Mouse (Mus musculus): ENCODE measurements around the gene Tmem151b. TPM values are rescaled to one million over a fixed set of nuclear protein-coding genes. Genes with fewer than 3 reads are reported as not detected.

Gene Tmem151b
- polyA plus RNA-seq, 1 experiment from 2014 or later: 1.0 TPM

DNA sequence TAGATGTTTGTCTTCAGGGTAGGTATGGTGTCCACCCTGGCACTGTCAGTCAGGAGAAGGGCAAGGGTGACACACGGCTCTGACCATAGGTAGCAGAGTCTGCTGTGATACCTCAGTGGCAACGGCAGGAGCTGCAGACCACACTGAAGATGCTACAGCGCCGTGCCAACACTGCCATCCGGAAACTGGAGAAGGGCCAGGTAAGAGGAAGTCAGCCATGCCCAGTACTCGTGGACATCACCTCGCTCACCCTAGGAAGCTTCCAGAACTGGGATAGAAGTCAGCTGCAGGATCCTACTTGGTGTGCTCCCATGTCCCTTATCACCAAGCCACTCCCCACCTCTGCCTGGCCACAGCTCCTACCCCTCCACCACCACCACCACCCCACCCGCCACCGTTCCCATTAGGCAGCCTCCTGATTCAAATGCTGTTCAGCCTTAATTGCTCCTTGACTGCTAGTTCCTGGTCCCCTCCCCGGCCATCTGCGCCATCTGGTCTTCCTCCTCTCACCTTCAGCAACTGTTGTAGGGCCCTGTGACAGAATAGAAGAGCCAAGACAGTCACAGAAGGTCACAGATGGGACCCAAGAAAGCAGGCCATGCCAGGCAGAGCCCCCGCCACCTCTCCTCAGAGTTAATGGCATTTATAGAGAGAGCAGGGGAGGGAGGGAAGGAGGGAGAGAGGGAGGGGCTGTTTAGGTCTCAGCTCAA is 30.6 kb downstream of the Tmem151b start:
- Histone ChIP-seq H3K27me3 (ENCODE audit: control insufficient read depth, insufficient read depth, low read length) (no peaks in the 10 kb centered on the region), H3K9ac (ENCODE audit: low read depth, low read length) (no peak overlapping the region), H3K4me1 (ENCODE audit: control insufficient read depth, insufficient read depth, low read length) (peaks cover 22% of the 10 kb centered on the region), H3K27ac (ENCODE audit: low read depth, low read length) (no peak overlapping the region), H3K4me3 (ENCODE audit: low read depth, low read length) (no peak overlapping the region), H3K4me2 (no peak overlapping the region), H3K36me3 (ENCODE audit: control insufficient read depth, insufficient read depth, low read length) (0 out of 2 replicates have a peak, but pooled peaks cover 2% of the 10 kb centered on the region), H3K9me3 (replicated peaks; ENCODE audit: control insufficient read depth, low read length) (no peaks in the 10 kb centered on the region)
- 76% methylated on average over 12 of the region's 12 CpGs for WGBS (ENCODE audit: insufficient replicate concordance)
- no peak for ATAC-seq (replicated peaks; ENCODE audit: insufficient number of reproducible peaks, low FRiP score, low TSS enrichment)

DNA sequence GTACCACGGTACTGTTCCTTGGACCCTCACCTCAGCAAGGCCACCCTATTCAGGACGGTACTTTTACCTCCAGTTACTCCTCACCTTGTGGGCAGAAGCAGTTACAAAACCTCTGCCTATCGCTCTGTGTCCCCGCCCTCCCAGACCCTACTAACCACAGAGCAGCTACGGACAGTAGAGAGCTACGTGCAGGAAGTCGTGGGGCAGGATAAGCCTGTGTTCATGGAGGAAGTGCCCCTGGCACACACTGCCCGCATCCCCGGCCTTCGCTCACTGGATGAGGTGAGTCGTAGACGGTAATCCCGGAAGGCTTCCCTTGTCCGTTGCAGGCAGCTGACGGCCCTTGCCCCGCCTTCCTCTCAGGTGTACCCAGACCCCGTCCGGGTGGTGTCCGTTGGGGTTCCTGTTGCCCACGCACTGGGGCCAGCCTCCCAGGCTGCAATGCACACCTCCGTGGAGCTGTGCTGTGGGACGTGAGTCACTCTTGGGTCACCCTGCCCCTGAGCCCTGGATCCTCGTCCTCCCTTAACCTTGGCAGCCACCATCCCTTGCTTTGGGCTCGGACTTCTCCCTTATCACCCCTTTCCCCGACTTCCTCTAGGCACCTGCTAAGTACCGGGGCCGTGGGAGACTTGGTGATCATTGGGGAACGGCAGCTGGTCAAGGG is 31.8 kb downstream of the Tmem151b start:
- no peak for ATAC-seq (replicated peaks; ENCODE audit: insufficient number of reproducible peaks, low FRiP score, low TSS enrichment)
- 0 out of 2 replicates have a peak, but pooled peaks cover 2% of the 10 kb centered on the region for H3K36me3 ChIP-seq (ENCODE audit: control insufficient read depth, insufficient read depth, low read length)
- no peak overlapping the region for H3K9ac ChIP-seq (ENCODE audit: low read depth, low read length)
- WGBS (ENCODE audit: insufficient replicate concordance): 85% methylated on average over 28 of the region's 28 CpGs
- H3K4me3 ChIP-seq (ENCODE audit: low read depth, low read length): no peak overlapping the region
- no peaks in the 10 kb centered on the region for H3K9me3 ChIP-seq (replicated peaks; ENCODE audit: control insufficient read depth, low read length)
- H3K4me1 ChIP-seq (ENCODE audit: control insufficient read depth, insufficient read depth, low read length): peaks cover 19% of the 10 kb centered on the region
- H3K27me3 ChIP-seq (ENCODE audit: control insufficient read depth, insufficient read depth, low read length): no peaks in the 10 kb centered on the region
- no peak overlapping the region for H3K4me2 ChIP-seq
- no peak overlapping the region for H3K27ac ChIP-seq (ENCODE audit: low read depth, low read length)

DNA sequence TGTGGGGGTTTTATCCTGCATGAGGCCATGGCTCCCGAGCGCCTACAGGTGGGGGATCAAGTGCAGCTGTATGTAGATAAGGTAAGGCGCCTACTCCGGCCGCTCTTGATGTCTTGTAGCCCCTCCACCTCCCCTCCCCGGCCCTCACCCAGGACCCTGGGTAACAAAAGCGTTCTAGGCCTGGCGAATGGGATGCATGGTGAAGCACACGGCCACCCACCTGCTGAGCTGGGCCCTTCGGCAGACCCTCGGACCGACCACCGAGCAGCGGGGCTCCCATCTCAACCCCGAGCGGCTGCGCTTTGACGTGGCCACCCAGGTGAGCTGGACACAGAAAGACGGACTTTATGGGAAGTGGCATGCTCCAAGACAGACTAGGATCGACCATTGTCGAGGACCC is 32.3 kb downstream of the Tmem151b start:
- Histone ChIP-seq H3K36me3 (ENCODE audit: control insufficient read depth, insufficient read depth, low read length) (0 out of 2 replicates have a peak, but pooled peaks cover 2% of the 10 kb centered on the region), H3K27me3 (ENCODE audit: control insufficient read depth, insufficient read depth, low read length) (no peaks in the 10 kb centered on the region), H3K27ac (ENCODE audit: low read depth, low read length) (no peak overlapping the region), H3K4me2 (no peak overlapping the region), H3K4me3 (ENCODE audit: low read depth, low read length) (no peak overlapping the region), H3K4me1 (ENCODE audit: control insufficient read depth, insufficient read depth, low read length) (peaks cover 13% of the 10 kb centered on the region), H3K9ac (ENCODE audit: low read depth, low read length) (no peak overlapping the region), H3K9me3 (replicated peaks; ENCODE audit: control insufficient read depth, low read length) (no peaks in the 10 kb centered on the region)
- no peak for ATAC-seq (replicated peaks; ENCODE audit: insufficient number of reproducible peaks, low FRiP score, low TSS enrichment)
- 89% methylated on average over 21 of the region's 21 CpGs for WGBS (ENCODE audit: insufficient replicate concordance)

DNA sequence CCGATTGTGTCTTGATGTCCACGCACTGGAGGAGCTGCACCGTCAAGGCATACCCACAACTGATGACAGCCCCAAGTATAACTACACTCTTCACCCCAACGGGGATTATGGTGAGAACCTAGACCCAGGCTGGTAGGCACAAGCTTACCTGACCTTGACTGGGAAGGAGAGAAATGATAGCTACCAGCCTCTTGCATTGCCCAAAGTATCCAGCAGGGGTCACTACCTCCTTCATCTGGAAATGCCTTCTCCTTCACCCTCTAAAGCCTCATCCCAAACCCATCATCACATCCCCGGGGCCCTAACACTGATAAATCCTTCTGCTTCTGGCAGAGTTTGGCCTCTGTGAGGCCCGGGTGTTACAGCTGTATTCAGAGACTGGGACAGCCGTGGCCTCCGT is 33.0 kb downstream of the Tmem151b start:
- Histone ChIP-seq H3K4me1 (ENCODE audit: control insufficient read depth, insufficient read depth, low read length) (peaks cover 11% of the 10 kb centered on the region), H3K27me3 (ENCODE audit: control insufficient read depth, insufficient read depth, low read length) (no peaks in the 10 kb centered on the region), H3K4me3 (ENCODE audit: low read depth, low read length) (no peak overlapping the region), H3K27ac (ENCODE audit: low read depth, low read length) (no peak overlapping the region), H3K9ac (ENCODE audit: low read depth, low read length) (no peak overlapping the region), H3K36me3 (ENCODE audit: control insufficient read depth, insufficient read depth, low read length) (0 out of 2 replicates have a peak, but pooled peaks cover 2% of the 10 kb centered on the region), H3K4me2 (no peak overlapping the region), H3K9me3 (replicated peaks; ENCODE audit: control insufficient read depth, low read length) (no peaks in the 10 kb centered on the region)
- no peak for ATAC-seq (replicated peaks; ENCODE audit: insufficient number of reproducible peaks, low FRiP score, low TSS enrichment)
- WGBS (ENCODE audit: insufficient replicate concordance): 35% methylated on average over 8 of the region's 8 CpGs

DNA sequence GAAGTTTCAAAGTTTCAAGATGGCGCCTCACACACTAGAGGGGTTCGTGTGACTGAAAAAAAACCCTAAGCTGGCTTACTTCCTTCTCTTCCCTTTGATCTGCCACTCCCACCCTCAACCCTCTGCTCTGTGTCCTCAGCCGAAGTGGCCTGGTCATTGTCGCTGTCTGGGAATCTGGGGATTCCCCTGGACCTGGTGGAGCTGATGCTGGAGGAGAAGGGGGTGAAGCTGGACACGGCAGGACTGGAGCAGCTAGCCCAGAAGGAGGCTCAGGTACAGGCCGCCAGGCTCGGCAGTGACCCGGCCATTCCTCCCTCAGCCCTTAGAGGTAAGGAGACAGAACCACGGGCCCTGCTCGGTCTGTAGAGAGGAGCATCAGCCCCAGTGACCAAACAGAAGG is 33.7 kb downstream of the Tmem151b start:
- 65% methylated on average over 10 of the region's 10 CpGs for WGBS (ENCODE audit: insufficient replicate concordance)
- no peak overlapping the region for H3K4me2 ChIP-seq
- H3K4me1 ChIP-seq (ENCODE audit: control insufficient read depth, insufficient read depth, low read length): peaks cover 5% of the 10 kb centered on the region
- H3K27ac ChIP-seq (ENCODE audit: low read depth, low read length): no peak overlapping the region
- H3K36me3 ChIP-seq (ENCODE audit: control insufficient read depth, insufficient read depth, low read length): 0 out of 2 replicates have a peak, but pooled peaks cover 3% of the 10 kb centered on the region
- H3K4me3 ChIP-seq (ENCODE audit: low read depth, low read length): no peak overlapping the region
- ATAC-seq (replicated peaks; ENCODE audit: insufficient number of reproducible peaks, low FRiP score, low TSS enrichment): no peak
- H3K9me3 ChIP-seq (replicated peaks; ENCODE audit: control insufficient read depth, low read length): no peaks in the 10 kb centered on the region
- no peak overlapping the region for H3K9ac ChIP-seq (ENCODE audit: low read depth, low read length)
- no peaks in the 10 kb centered on the region for H3K27me3 ChIP-seq (ENCODE audit: control insufficient read depth, insufficient read depth, low read length)

DNA sequence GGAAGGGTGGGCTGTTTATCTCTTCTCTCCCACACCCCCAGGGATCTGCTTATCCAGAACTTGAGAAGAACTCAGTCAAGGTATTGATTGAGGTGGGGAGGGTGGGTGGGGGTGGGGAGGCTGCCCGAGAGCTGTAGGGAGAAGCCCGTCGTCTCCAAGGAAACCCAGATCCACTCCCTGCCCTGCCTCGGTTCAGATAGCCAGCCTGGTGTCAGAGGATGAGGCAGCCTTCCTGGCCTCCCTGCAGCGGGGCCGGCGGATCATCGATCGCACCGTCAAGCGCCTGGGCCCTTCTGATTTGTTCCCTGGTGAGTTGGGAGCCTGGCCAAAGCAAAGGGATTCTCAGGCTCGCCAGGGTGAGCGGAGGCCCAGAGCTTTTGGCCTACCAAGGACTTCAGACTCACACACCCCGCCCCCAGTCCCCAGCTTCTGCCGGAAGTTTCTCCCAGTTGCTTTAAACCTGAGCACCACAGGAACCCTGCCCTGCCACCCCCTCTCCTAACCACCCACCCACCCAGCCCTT is 34.2 kb downstream of the Tmem151b start:
- H3K27ac ChIP-seq (ENCODE audit: low read depth, low read length): no peak overlapping the region
- H3K4me3 ChIP-seq (ENCODE audit: low read depth, low read length): no peak overlapping the region
- WGBS (ENCODE audit: insufficient replicate concordance): 29% methylated on average over 15 of the region's 15 CpGs
- 0 out of 2 replicates have a peak, but pooled peaks cover 4% of the 10 kb centered on the region for H3K36me3 ChIP-seq (ENCODE audit: control insufficient read depth, insufficient read depth, low read length)
- H3K4me1 ChIP-seq (ENCODE audit: control insufficient read depth, insufficient read depth, low read length): peaks cover 3% of the 10 kb centered on the region; the same call in 1 of the 2 replicates
- H3K9ac ChIP-seq (ENCODE audit: low read depth, low read length): no peak overlapping the region
- H3K27me3 ChIP-seq (ENCODE audit: control insufficient read depth, insufficient read depth, low read length): no peaks in the 10 kb centered on the region
- H3K9me3 ChIP-seq (replicated peaks; ENCODE audit: control insufficient read depth, low read length): no peaks in the 10 kb centered on the region
- H3K4me2 ChIP-seq: no peak overlapping the region
- ATAC-seq (replicated peaks; ENCODE audit: insufficient number of reproducible peaks, low FRiP score, low TSS enrichment): no peak

DNA sequence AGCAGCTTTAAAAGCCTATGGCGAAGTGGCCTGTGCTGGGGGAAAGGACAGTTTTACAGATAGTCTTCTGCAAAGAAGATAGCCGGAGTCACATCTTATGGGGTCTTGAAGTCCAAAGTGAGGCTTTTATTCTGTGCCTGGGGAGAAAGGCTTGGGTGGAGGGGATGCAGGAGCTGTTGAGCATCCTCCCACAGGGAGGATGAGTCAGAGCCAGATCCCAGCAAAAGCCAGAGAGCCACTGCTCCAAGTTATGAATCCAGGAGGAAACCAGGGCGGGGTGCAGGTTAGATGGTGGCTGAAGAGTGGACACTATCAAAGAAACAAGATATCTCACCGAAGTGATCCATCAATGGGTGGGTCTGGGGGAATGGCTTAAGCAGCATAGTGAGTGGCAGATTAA is 37.7 kb downstream of the Tmem151b start:
- WGBS (ENCODE audit: insufficient replicate concordance): 79% methylated on average over 4 of the region's 4 CpGs
- ATAC-seq (replicated peaks; ENCODE audit: insufficient number of reproducible peaks, low FRiP score, low TSS enrichment): no peak

DNA sequence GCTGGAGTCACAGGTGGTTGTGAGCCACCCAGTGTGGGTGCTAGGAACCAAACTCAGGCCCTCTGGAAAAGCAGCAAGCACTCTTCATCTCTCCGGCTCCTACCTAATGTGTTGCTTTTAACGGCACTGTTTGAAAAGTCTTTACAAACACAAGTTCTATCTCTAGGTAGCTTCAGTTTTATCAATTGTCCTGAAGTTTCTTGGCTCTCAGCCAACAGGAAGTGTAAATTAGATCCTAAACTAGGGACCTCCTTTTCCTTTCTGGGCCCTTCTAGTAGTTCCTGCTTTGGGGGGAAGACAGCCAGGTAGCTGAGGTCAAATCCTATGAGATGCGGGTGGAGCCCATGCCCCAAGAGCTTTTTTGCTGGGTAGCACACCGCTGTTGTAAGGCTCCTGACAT is 38.6 kb downstream of the Tmem151b start:
- WGBS (ENCODE audit: insufficient replicate concordance): 89% methylated on average over 4 of the region's 4 CpGs
- no peak for ATAC-seq (replicated peaks; ENCODE audit: insufficient number of reproducible peaks, low FRiP score, low TSS enrichment)
- H3K36me3 ChIP-seq (ENCODE audit: control insufficient read depth, insufficient read depth, low read length): peaks cover 4% of the 10 kb centered on the region; the same call in 1 of the 2 replicates

More for the DNA sequence above, 37.7 kb downstream of the Tmem151b start:
- no peak overlapping the region for H3K4me2 ChIP-seq
- no peak overlapping the region for H3K27ac ChIP-seq (ENCODE audit: low read depth, low read length)
- H3K9ac ChIP-seq (ENCODE audit: low read depth, low read length): no peak overlapping the region
- H3K4me3 ChIP-seq (ENCODE audit: low read depth, low read length): no peak overlapping the region
- H3K9me3 ChIP-seq (replicated peaks; ENCODE audit: control insufficient read depth, low read length): no peaks in the 10 kb centered on the region
- H3K27me3 ChIP-seq (ENCODE audit: control insufficient read depth, insufficient read depth, low read length): no peaks in the 10 kb centered on the region
- peaks cover 4% of the 10 kb centered on the region; the same call in 1 of the 2 replicates for H3K36me3 ChIP-seq (ENCODE audit: control insufficient read depth, insufficient read depth, low read length)
- peaks cover 6% of the 10 kb centered on the region; the same call in 1 of the 2 replicates for H3K4me1 ChIP-seq (ENCODE audit: control insufficient read depth, insufficient read depth, low read length)

More for the DNA sequence above, 38.6 kb downstream of the Tmem151b start:
- no peak overlapping the region for H3K27ac ChIP-seq (ENCODE audit: low read depth, low read length)
- H3K4me3 ChIP-seq (ENCODE audit: low read depth, low read length): no peak overlapping the region
- H3K27me3 ChIP-seq (ENCODE audit: control insufficient read depth, insufficient read depth, low read length): no peaks in the 10 kb centered on the region
- H3K4me1 ChIP-seq (ENCODE audit: control insufficient read depth, insufficient read depth, low read length): 0 out of 2 replicates have a peak, but pooled peaks cover 4% of the 10 kb centered on the region
- no peak overlapping the region for H3K4me2 ChIP-seq
- H3K9ac ChIP-seq (ENCODE audit: low read depth, low read length): no peak overlapping the region
- H3K9me3 ChIP-seq (replicated peaks; ENCODE audit: control insufficient read depth, low read length): no peaks in the 10 kb centered on the region

Measured in heart, embryonic 11.5 days (tissue).